Mouse (Mus musculus) regulatory T cell (primary cell): ENCODE data around the gene Ddo.

Experiments used
- in situ Hi-C: fragments of 300-600 bp; cut with MboI, MseI; formaldehyde crosslinking; loops from one replicate; pipeline ENCODE4 v1.15.1; 2025; ENCODE audit warnings: high pct_unique_total_duplicates

Gene Ddo

GRCm38 (mm10) chr10:40651676-40652075, 21.9 kb downstream of the Ddo start:
- in situ Hi-C loops: loop anchor here (10.0 kb wide), 1 partner anchor 623 kb away; no protein-coding TSS in a partner anchor

- in situ Hi-C loops: loop anchor here (5.0 to 10.0 kb wide), 3 partner anchors 60 to 1990 kb away; no protein-coding TSS in a partner anchor
These were observed 35.5 kb downstream of the Ddo start for GRCm38 (mm10) chr10:40665270-40665669.

GRCm38 (mm10) chr10:40666943-40667342, 37.1 kb downstream of the Ddo start:
- in situ Hi-C loops: loop anchor here (5.0 to 10.0 kb wide), 3 partner anchors 58 to 1988 kb away; no protein-coding TSS in a partner anchor

- in situ Hi-C loops: loop anchor here (5.0 to 10.0 kb wide), 3 partner anchors 56 to 1986 kb away; no protein-coding TSS in a partner anchor
These were observed 38.8 kb downstream of the Ddo start for GRCm38 (mm10) chr10:40668640-40669039.

- in situ Hi-C loops: no loop called here
These were observed 42.9 kb downstream of the Ddo start for GRCm38 (mm10) chr10:40672587-40673296.

- in situ Hi-C loops: no loop called here
These were observed 43.5 kb downstream of the Ddo start for GRCm38 (mm10) chr10:40673297-40673665.

- in situ Hi-C loops: no loop called here
These were observed 44.3 kb downstream of the Ddo start for GRCm38 (mm10) chr10:40674151-40674550.

GRCm38 (mm10) chr10:40675921-40676320, 46.1 kb downstream of the Ddo start:
- in situ Hi-C loops: no loop called here

GRCm38 (mm10) chr10:40678477-40678876, 48.7 kb downstream of the Ddo start:
- in situ Hi-C loops: no loop called here

GRCm38 (mm10) chr10:40682470-40682869, 52.7 kb downstream of the Ddo start:
- in situ Hi-C loops: no loop called here

- in situ Hi-C loops: no loop called here
These were observed 53.5 kb downstream of the Ddo start, which contains the start of gene Mettl24 for GRCm38 (mm10) chr10:40683092-40683867. Mettl24 (plus strand) TSS chr10:40683282.

GRCm38 (mm10) chr10:40683868-40684253, 54.0 kb downstream of the Ddo start:
- in situ Hi-C loops: no loop called here

- in situ Hi-C loops: no loop called here
These were observed 54.5 kb downstream of the Ddo start for GRCm38 (mm10) chr10:40684326-40684725.

- in situ Hi-C loops: no loop called here
These were observed 55.8 kb downstream of the Ddo start for GRCm38 (mm10) chr10:40685641-40686040.

- in situ Hi-C loops: no loop called here
These were observed 57.2 kb downstream of the Ddo start for GRCm38 (mm10) chr10:40686976-40687375.

GRCm38 (mm10) chr10:40687407-40687806, 57.6 kb downstream of the Ddo start:
- in situ Hi-C loops: no loop called here

GRCm38 (mm10) chr10:40688266-40688665, 58.5 kb downstream of the Ddo start:
- in situ Hi-C loops: no loop called here

- in situ Hi-C loops: no loop called here
These were observed 59.1 kb downstream of the Ddo start for GRCm38 (mm10) chr10:40688873-40689272.

- in situ Hi-C loops: no loop called here
These were observed 68.8 kb downstream of the Ddo start for GRCm38 (mm10) chr10:40698652-40699051.

GRCm38 (mm10) chr10:40711127-40711526, 81.3 kb downstream of the Ddo start:
- in situ Hi-C loops: no loop called here

- in situ Hi-C loops: no loop called here
These were observed 83.3 kb downstream of the Ddo start for GRCm38 (mm10) chr10:40713018-40713608.

GRCm38 (mm10) chr10:40713829-40714228, 84.0 kb downstream of the Ddo start:
- in situ Hi-C loops: no loop called here
